Mouse (Mus musculus) common myeloid progenitor, adult 5-6 weeks (primary cell): ENCODE results near the gene Mmp19. TPM values are rescaled to one million over a fixed set of nuclear protein-coding genes. Genes with fewer than 3 reads are reported as not detected.
A peak's percentile ranks its signal among the peaks of the same experiment; 100 is the strongest.

Source experiments
- ATAC-seq: replicated peaks from 2 replicates; pipeline ENCODE4 v1.8.0; 2016; ENCODE audit warnings: low read depth, mild to moderate bottlenecking, moderate TSS enrichment, inconsistent platforms; ENCODE audit not compliant: poor library complexity, severe bottlenecking
- total RNA-seq: library from RNA; stranded (forward); fragments of 200-1000, 187-1606 nt; gene quantifications from 2 replicates; pipeline ENCODE4 v1.2.3, GENCODE M21; 2017

Mmp19 gene
- total RNA-seq, 1 experiment from 2014 or later = 3.0 TPM

GRCm38 (mm10) chr10:128843260-128843659 lies 52.5 kb downstream of the Mmp19 start:
- no peak for ATAC-seq

GRCm38 (mm10) chr10:128845516-128845915 lies 54.8 kb downstream of the Mmp19 start:
- ATAC-seq = peak; percentile 55; the same call in 1 of the 2 replicates

- ATAC-seq = peak; percentile 40; the same call in 1 of the 2 replicates
Observed at GRCm38 (mm10) chr10:128846664-128847063, 56.0 kb downstream of the Mmp19 start.

GRCm38 (mm10) chr10:128848426-128848825 lies 57.7 kb downstream of the Mmp19 start:
- no peak for ATAC-seq

GRCm38 (mm10) chr10:128850339-128850738 lies 59.6 kb downstream of the Mmp19 start:
- 0 out of 2 replicates have a peak, but pooled peaks have one; percentile 45 for ATAC-seq

Other genes starting within 250 kb of the Mmp19 start
- gene Zc3h10, start 243.1 kb upstream of the Mmp19 start, total RNA-seq = 8.6 and 10.6 TPM in 2 replicates
- 3,010 and 3,037 TPM in 2 replicates for gene Rpl41, start 241.6 kb upstream of the Mmp19 start, total RNA-seq
- 385 and 532 TPM in 2 replicates for gene Pa2g4, start 224.9 kb upstream of the Mmp19 start, total RNA-seq
- gene Erbb3, start 201.3 kb upstream of the Mmp19 start, total RNA-seq = 1.0 and 1.8 TPM in 2 replicates
- gene Rps26, start 164.2 kb upstream of the Mmp19 start, total RNA-seq = 1,052 and 1,471 TPM in 2 replicates
- gene Ikzf4, start 144.9 kb upstream of the Mmp19 start, total RNA-seq = not detected in 2 replicates
- 4.6 and 5.2 TPM in 2 replicates for gene Suox, start 116.8 kb upstream of the Mmp19 start, total RNA-seq
- gene Rab5b, start 94.6 kb upstream of the Mmp19 start, total RNA-seq = 24.5 and 29.0 TPM in 2 replicates
- gene Pmel, start 86.7 kb upstream of the Mmp19 start, total RNA-seq = not detected in 2 replicates
- 50.2 and 69.2 TPM in 2 replicates for gene Cdk2, start 85.9 kb upstream of the Mmp19 start, total RNA-seq
- 5.3 and 8.4 TPM in 2 replicates for gene Dgka, start 46.1 kb upstream of the Mmp19 start, total RNA-seq
- gene Pym1, start 43.0 kb upstream of the Mmp19 start, total RNA-seq = 37.9 and 50.1 TPM in 2 replicates
- 29.7 and 34.6 TPM in 2 replicates for gene Dnajc14, start 13.2 kb downstream of the Mmp19 start, total RNA-seq
- gene Tmem198b, start 13.5 kb downstream of the Mmp19 start, total RNA-seq = 3.2 and 3.7 TPM in 2 replicates
- 212 and 320 TPM in 2 replicates for gene Sarnp, start 26.4 kb downstream of the Mmp19 start, total RNA-seq
- 86.6 and 90.4 TPM in 2 replicates for gene Ormdl2, start 30.7 kb downstream of the Mmp19 start, total RNA-seq
- 0.39 TPM in 1 of 2 replicates, not detected in the other for gene Gdf11, start 100.8 kb downstream of the Mmp19 start, total RNA-seq
- gene Cd63, start 110.1 kb downstream of the Mmp19 start, total RNA-seq = 38.5 and 39.6 TPM in 2 replicates
- 2.7 and 7.7 TPM in 2 replicates for gene Rdh5, start 132.0 kb downstream of the Mmp19 start, total RNA-seq
- gene Bloc1s1, start 133.1 kb downstream of the Mmp19 start, total RNA-seq = 95.3 and 109 TPM in 2 replicates
- gene Itga7, start 142.9 kb downstream of the Mmp19 start, total RNA-seq = not detected in 2 replicates
- not detected in 2 replicates for gene Mettl7b, start 170.1 kb downstream of the Mmp19 start, total RNA-seq
- gene Olfr9, start 198.5 kb downstream of the Mmp19 start, total RNA-seq = not detected in 2 replicates
- not detected in 2 replicates for gene Olfr763, start 219.9 kb downstream of the Mmp19 start, total RNA-seq
- not detected in 2 replicates for gene Olfr764-ps1, start 249.0 kb downstream of the Mmp19 start, total RNA-seq